8 mouse cellular contexts compared by ENCODE assay signal in genomic region chr5:148489724-148490193, GRCm38 (mm10).
DNase-seq lines count a peak whose midpoint lies in the region; ATAC-seq lines count a peak whose summit lies in the region.

No protein-coding gene starts in this region.

- 22% methylated on average over 10 of the region's 10 CpGs for WGBS in kidney, embryonic 15.5 days
- 60% methylated on average over 10 of the region's 10 CpGs for WGBS in liver, embryonic 12.5 days (ENCODE audit: insufficient replicate concordance)

- H3K4me2 ChIP-seq in kidney, embryonic 15.5 days = peak overlapping the region; percentile 32
- no peak overlapping the region for H3K4me2 ChIP-seq in liver, embryonic 12.5 days

- H3K36me3 ChIP-seq in kidney, embryonic 15.5 days = no peaks in the 10 kb centered on the region
- H3K36me3 ChIP-seq in liver, embryonic 12.5 days = no peaks in the 10 kb centered on the region

- H3K9ac ChIP-seq in kidney, embryonic 15.5 days = no peak overlapping the region
- H3K9ac ChIP-seq in liver, embryonic 12.5 days = no peak overlapping the region

- no peaks in the 10 kb centered on the region for H3K9me3 ChIP-seq in kidney, embryonic 15.5 days (replicated peaks)
- no peaks in the 10 kb centered on the region for H3K9me3 ChIP-seq in liver, embryonic 12.5 days (replicated peaks)

- peak overlapping the region; percentile 22; the same call in 1 of the 2 replicates for H3K27ac ChIP-seq in kidney, embryonic 15.5 days
- no peak overlapping the region for H3K27ac ChIP-seq in liver, embryonic 12.5 days

- H3K27me3 ChIP-seq in kidney, embryonic 15.5 days = no peaks in the 10 kb centered on the region
- H3K27me3 ChIP-seq in liver, embryonic 12.5 days (replicated peaks) = no peaks in the 10 kb centered on the region

- ATAC-seq in granulocyte monocyte progenitor cell, adult 5-6 weeks (replicated peaks; ENCODE audit: poor library complexity, severe bottlenecking) = peak; percentile 16
- ATAC-seq in kidney, embryonic 15.5 days (replicated peaks; ENCODE audit: low FRiP score) = peak; percentile 48; the same call in 1 of the 2 replicates
- peak; percentile 14 for ATAC-seq in megakaryocyte, adult 5-6 weeks (ENCODE audit: poor library complexity, severe bottlenecking)
- no peak for ATAC-seq in liver, embryonic 12.5 days

- no peak overlapping the region for H3K4me3 ChIP-seq in kidney, embryonic 15.5 days (replicated peaks)
- H3K4me3 ChIP-seq in liver, embryonic 12.5 days = no peak overlapping the region

- DNase-seq in urinary bladder, postnatal 36 days (ENCODE audit: low spot score in 2 of 2) = peak; percentile 11 to 60
- DNase-seq in urinary bladder, adult 2 months (ENCODE audit: low spot score) = no peak
- DNase-seq in cerebellum, postnatal 25 days = peak; percentile 88 to 91
- DNase-seq in liver = no peak

- H3K4me1 ChIP-seq in kidney, embryonic 15.5 days = peaks cover 14% of the 10 kb centered on the region
- peaks cover 11% of the 10 kb centered on the region for H3K4me1 ChIP-seq in liver, embryonic 12.5 days

Comparison
In these comparisons a context has a peak if more than half of its experiments do, and no peak if none do; other contexts are left out.
1. DNase-seq: peak in urinary bladder, postnatal 36 days (2 of 2) and cerebellum, postnatal 25 days (2 of 2); none in urinary bladder, adult 2 months (single experiment) and liver (single experiment).